ENCODE assay signal across 8 mouse cellular contexts in genomic region chr6:31318506-31318905, GRCm38 (mm10).
DNase-seq lines count a peak whose midpoint lies in the region; ATAC-seq and TF ChIP-seq lines count a peak whose summit lies in the region.

No protein-coding gene starts in this region.

- peak overlapping the region; percentile 39 for H3K4me3 ChIP-seq in forebrain, embryonic 10.5 days
- H3K4me3 ChIP-seq in stomach, postnatal 0 days (ENCODE audit: low read depth, low read length): no peak overlapping the region

- no peak for TF ChIP-seq EP300 in stomach, postnatal 0 days (optimal IDR thresholded peaks at IDR 0.05)

- intact Hi-C loops in heart, postnatal 25 days (cut with DNase I): loop anchor here (5.0 to 10.0 kb wide), 2 partner anchors 241 to 326 kb away; no protein-coding TSS in a partner anchor

- peak; percentile 96 for ATAC-seq in megakaryocyte-erythroid progenitor cell, adult 5-6 weeks (replicated peaks; ENCODE audit: low FRiP score, low TSS enrichment, poor library complexity, severe bottlenecking)
- ATAC-seq in stomach, postnatal 0 days (ENCODE audit: low FRiP score, low TSS enrichment): peak; percentile 93

- H3K27ac ChIP-seq in forebrain, embryonic 10.5 days: 0 out of 2 replicates have a peak overlapping the region, but pooled peaks have one; percentile 20
- no peak overlapping the region for H3K27ac ChIP-seq in stomach, postnatal 0 days (replicated peaks)

- no peaks in the 10 kb centered on the region for H3K9me3 ChIP-seq in forebrain, embryonic 10.5 days
- no peaks in the 10 kb centered on the region for H3K9me3 ChIP-seq in stomach, postnatal 0 days (ENCODE audit: control insufficient read depth, low read length)

- peaks cover 18% of the 10 kb centered on the region for H3K4me1 ChIP-seq in forebrain, embryonic 10.5 days
- H3K4me1 ChIP-seq in stomach, postnatal 0 days (replicated peaks; ENCODE audit: control insufficient read depth, insufficient read depth): peaks cover 4% of the 10 kb centered on the region; the same call in 1 of the 2 replicates

- H3K4me2 ChIP-seq in stomach, postnatal 0 days (replicated peaks; ENCODE audit: low read depth): peak overlapping the region; percentile 48

- no peak overlapping the region for H3K9ac ChIP-seq in stomach, postnatal 0 days (ENCODE audit: low read length)

- peaks cover 18% of the 10 kb centered on the region for H3K27me3 ChIP-seq in forebrain, embryonic 10.5 days (ENCODE audit: poor library complexity, severe bottlenecking)
- no peaks in the 10 kb centered on the region for H3K27me3 ChIP-seq in stomach, postnatal 0 days (ENCODE audit: control insufficient read depth, insufficient read depth, low read length)

- TF ChIP-seq CTCF in stomach, postnatal 0 days (IDR thresholded peaks at IDR 0.05; ENCODE audit: low read depth): peak; percentile 60

- no peaks in the 10 kb centered on the region for H3K36me3 ChIP-seq in forebrain, embryonic 10.5 days (replicated peaks)
- no peaks in the 10 kb centered on the region for H3K36me3 ChIP-seq in stomach, postnatal 0 days (ENCODE audit: control insufficient read depth, insufficient read depth, low read length)

- WGBS in forebrain, embryonic 10.5 days: 6% methylated on average over 11 of the region's 11 CpGs
- WGBS in stomach, postnatal 0 days: 6% methylated on average over 11 of the region's 11 CpGs

- DNase-seq in ovary, postnatal 36 days (ENCODE audit: low spot score): peak; percentile 45
- no peak for DNase-seq in ovary, postnatal 10 days (ENCODE audit: low spot score)
- DNase-seq in forebrain, embryonic 10.5 days (ENCODE audit: extremely low spot score, low spot score): peak; percentile 38
- DNase-seq in heart, postnatal 25 days (ENCODE audit: low spot score): peak; percentile 55
- peak; percentile 72 to 82 for DNase-seq in kidney, postnatal 4 days
- peak; percentile 77 for DNase-seq in stomach, postnatal 0 days (ENCODE audit: low spot score)
- no peak for DNase-seq in frontal cortex, postnatal 14 days (ENCODE audit: low spot score in 2 of 2)

Comparison
In these comparisons a context has a peak if more than half of its experiments do, and no peak if none do; other contexts are left out.
1. DNase-seq: peak in ovary, postnatal 36 days (single experiment), forebrain, embryonic 10.5 days (single experiment), heart, postnatal 25 days (single experiment), kidney, postnatal 4 days (2 of 2) and stomach, postnatal 0 days (single experiment); none in ovary, postnatal 10 days (single experiment) and frontal cortex, postnatal 14 days (0 of 2).